Mouse (Mus musculus) bone marrow macrophage, adult 2 months (primary cell): ENCODE measurements around the gene Dirc2.

ENCODE experiments used
- CTCF ChIP-seq: IDR thresholded peaks from 2 replicates; pipeline ENCODE4 v1.5.1; 2012; ENCODE audit warnings: low read depth, mild to moderate bottlenecking, low read length, moderate library complexity
- POLR2A ChIP-seq: IDR thresholded peaks from 2 replicates; pipeline ENCODE4 v1.6.1; 2012; ENCODE audit warnings: mild to moderate bottlenecking, low read depth, low read length, borderline replicate concordance

- TF ChIP-seq POLR2A (no peak), CTCF (no peak)
Measured at GRCm38 (mm10) chr16:35781651-35782050, 12.5 kb upstream of the Dirc2 start.
